8 mouse cellular contexts compared by ENCODE assay signal in genomic region chr1:166048230-166048911, GRCm38 (mm10). TPM values are rescaled to one million over a fixed set of nuclear protein-coding genes. Genes with fewer than 3 reads are reported as not detected.
DNase-seq lines count a peak whose midpoint lies in the region; ATAC-seq lines count a peak whose summit lies in the region.

No protein-coding gene starts in this region.

- no peak for ATAC-seq in hindbrain, embryonic 13.5 days (ENCODE audit: low FRiP score)

- peak overlapping the region; percentile 36 for H3K27ac ChIP-seq in hindbrain, embryonic 13.5 days

- no peaks in the 10 kb centered on the region for H3K9me3 ChIP-seq in hindbrain, embryonic 13.5 days

- peaks cover 36% of the 10 kb centered on the region for H3K27me3 ChIP-seq in hindbrain, embryonic 13.5 days

- H3K4me2 ChIP-seq in hindbrain, embryonic 13.5 days: peak overlapping the region; percentile 84

- H3K4me3 ChIP-seq in hindbrain, embryonic 13.5 days: peak overlapping the region; percentile 43

- no peaks in the 10 kb centered on the region for H3K36me3 ChIP-seq in hindbrain, embryonic 13.5 days

- DNase-seq in adrenal gland, adult 2 months: peak; percentile 6
- no peak for DNase-seq in adrenal gland, postnatal 4 days (ENCODE audit: low spot score in 2 of 2)
- peak; percentile 71 for DNase-seq in 3T3-L1 (ENCODE audit: low read depth, low spot score)
- DNase-seq in embryo, embryonic 10.5 days (ENCODE audit: low spot score): peak; percentile 69
- DNase-seq in lung, postnatal 10 days: peak; percentile 14
- DNase-seq in retina, embryonic 14.5 days (ENCODE audit: low spot score): peak; percentile 42
- no peak for DNase-seq in testis, postnatal 14 days (ENCODE audit: low spot score)

- peak overlapping the region; percentile 63 for H3K9ac ChIP-seq in hindbrain, embryonic 13.5 days

- under 1% methylated on average over 23 of the region's 23 CpGs for WGBS in hindbrain, embryonic 13.5 days

- H3K4me1 ChIP-seq in hindbrain, embryonic 13.5 days (replicated peaks): peaks cover 47% of the 10 kb centered on the region

RNA-seq across cellular contexts. Expression of gene Pou2f1, which starts 45.9 kb away (rescaled TPM):
- 10 to 100 TPM; 13.1 to 14.0 TPM for total RNA-seq in adrenal gland, adult 2 months (2021)
- 15.5 and 22.9 TPM in 2 replicates for polyA plus RNA-seq in adrenal gland, adult 2 months (2012; rRNA removed)
- 10 to 100 TPM; 25.2 to 25.5 TPM for total RNA-seq in adrenal gland, postnatal 4 days (2021)
- 21.0 and 22.2 TPM in 2 replicates for polyA plus RNA-seq in hindbrain, embryonic 13.5 days (2015; fragmentation: Nextera tagmentation; extraction: Ambion mirVana)

Comparison
In these comparisons a context has a peak if more than half of its experiments do, and no peak if none do; other contexts are left out.
1. DNase-seq: peak in adrenal gland, adult 2 months (single experiment), 3T3-L1 (single experiment), embryo, embryonic 10.5 days (single experiment), lung, postnatal 10 days (single experiment) and retina, embryonic 14.5 days (single experiment); none in adrenal gland, postnatal 4 days (0 of 2) and testis, postnatal 14 days (single experiment).